Mouse (Mus musculus): ENCODE results near the gene Cmklr1.
A peak's percentile ranks its signal among the peaks of the same experiment; 100 is the strongest.

The Cmklr1 gene

DNA sequence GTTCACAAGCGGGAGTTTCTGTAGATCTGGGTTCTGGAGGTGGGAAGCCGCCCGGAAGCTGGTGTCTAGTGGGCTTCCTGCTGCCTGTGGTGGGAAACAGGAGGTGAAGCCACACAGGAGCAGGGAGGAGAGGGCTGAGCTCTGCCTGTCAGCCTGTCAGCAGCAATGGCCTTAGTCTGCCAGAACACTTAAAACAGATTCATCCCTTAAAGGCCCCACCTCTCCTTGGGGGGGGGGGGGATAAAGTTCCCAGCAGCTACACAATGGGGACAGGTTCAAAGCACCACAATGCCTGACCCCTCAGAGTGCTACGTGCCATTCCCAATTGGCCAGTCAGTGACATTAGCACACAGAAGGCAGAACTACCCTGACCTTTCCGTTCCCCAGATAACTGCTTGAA is 2.0 kb upstream of the Cmklr1 start:
- no peak for DNase-seq (ENCODE audit: low spot score)

DNA sequence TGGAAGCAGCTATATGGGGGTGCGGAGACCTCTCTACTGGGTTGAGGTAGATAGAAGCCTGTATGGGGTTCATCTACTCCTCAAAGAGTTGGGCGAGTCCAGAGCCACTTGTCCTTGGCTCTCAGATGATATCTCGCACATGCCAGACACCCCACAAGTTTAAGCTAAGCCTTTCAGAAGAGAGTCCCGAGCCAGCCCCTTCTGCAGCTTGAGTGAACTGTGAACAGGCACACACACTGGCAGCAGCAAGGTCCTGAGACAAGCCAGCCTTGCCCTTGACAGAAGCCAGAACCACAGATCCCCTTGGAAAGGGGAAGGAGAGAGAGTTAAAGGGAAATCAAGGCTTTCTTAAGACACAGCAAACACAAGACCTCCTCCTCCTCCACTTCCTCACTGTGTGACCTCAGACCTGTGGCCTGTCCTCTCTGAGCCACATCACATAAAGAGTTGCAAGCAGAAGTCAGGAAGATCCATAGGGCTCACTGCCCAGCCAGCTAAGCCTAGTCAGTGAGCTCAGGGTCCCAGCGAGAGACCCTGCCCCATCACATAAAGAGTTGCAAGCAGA is 1.5 kb downstream of the Cmklr1 start:
- no peak for DNase-seq (ENCODE audit: low spot score)

DNA sequence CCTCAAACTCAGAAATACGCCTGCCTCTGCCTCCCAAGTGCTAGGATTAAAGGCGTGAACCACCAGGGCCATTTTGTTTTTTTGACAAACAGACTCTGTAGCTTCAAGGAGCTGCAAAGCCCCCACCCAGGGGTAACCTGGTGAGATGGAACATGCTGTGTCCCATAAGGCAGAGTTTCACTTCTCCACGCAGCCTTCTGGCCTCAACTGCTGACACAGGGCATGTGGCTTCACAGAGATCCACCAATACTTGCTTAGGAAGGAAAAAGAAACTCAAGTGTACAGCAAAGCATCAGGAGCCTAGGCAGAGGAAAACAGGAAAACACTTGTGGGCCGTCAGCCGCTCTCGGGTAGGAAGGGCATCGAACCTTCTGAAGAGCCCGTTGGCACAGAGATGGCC is 3.1 kb downstream of the Cmklr1 start:
- no peak for DNase-seq (ENCODE audit: low spot score)

DNA sequence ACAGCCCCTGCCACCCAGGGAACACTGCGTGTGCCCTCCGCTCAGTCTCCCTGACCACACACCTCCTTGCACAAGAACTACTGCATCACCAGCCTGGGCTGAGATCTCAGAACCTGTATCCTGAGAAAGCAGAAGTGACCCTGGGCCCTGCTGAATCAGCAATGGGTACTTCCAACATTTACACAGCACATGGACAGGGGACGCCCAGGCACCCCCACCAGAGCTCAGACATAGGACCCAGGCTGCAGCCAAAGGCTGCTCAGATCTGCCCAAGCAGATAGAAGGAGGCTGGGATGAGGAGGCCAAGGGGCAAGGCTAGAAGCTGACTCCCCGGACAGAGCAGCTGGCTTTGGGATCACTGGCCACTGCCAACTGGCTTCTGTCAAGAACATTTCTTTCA is 5.7 kb downstream of the Cmklr1 start:
- DNase-seq (ENCODE audit: low spot score), result no peak

DNA sequence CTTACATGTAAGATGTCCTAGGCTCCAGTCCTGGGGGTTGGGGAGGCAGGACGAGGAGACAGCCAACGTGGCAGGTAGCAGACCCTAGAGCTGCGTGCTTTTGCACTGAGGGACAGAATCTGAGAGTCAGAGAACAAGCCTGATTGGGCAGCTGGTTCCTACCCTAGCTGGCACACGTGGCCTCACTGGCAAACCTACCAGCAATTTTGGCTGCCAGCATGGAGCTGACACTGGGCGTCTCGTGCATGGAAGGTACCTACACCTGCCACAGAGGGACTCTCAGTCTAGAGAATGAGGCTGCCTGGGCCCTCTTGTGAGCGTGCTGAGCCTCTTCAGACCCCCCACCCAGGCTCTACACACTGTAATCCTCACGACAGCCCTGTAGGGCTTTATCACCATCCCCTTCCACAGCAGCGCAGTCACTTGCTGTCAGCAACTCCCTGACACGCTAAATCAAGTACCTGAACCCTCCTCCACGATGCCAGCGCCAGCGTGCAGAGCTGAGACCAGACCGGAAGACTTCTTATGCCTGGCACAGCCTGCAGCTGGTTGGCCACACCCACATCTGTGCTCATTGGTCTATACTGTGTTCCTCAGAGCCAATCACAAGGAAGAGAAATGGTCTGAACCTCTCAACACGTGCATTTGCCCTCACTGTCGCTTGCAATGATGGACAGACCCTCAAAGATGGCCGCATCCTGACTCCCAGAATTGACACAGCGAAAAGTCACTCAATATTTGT is 6.9 kb downstream of the Cmklr1 start:
- no peak for DNase-seq (ENCODE audit: low spot score)

DNA sequence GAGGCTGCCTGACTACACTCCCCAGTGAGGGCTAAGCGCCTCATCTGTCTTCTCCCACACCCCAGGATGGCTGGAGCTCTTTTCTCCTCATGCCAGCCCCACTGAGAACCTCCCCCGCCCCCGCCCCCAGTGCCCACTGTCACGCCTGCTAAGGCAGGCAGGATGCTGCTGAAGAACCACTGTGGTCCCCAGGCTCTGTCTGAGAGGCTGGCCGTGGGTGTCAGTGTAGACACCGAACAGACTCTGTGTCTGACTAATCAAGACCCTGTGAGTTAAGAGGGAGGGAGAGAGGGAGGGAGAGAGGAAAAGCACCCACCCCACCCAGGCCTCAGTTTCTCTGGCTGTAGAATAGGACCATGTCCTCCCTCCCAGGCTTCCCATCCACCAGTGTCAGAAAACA is 9.2 kb downstream of the Cmklr1 start:
- no peak for DNase-seq (ENCODE audit: low spot score)

GRCm38 (mm10) chr5:113639126-113639525 is 11.1 kb downstream of the Cmklr1 start:
- no peak for DNase-seq (ENCODE audit: low spot score)

- DNase-seq (ENCODE audit: low spot score), result no peak
Measured at GRCm38 (mm10) chr5:113638055-113638454, 12.2 kb downstream of the Cmklr1 start.

GRCm38 (mm10) chr5:113637631-113638030 is 12.6 kb downstream of the Cmklr1 start:
- peak; percentile 31 for DNase-seq (ENCODE audit: low spot score)

DNA sequence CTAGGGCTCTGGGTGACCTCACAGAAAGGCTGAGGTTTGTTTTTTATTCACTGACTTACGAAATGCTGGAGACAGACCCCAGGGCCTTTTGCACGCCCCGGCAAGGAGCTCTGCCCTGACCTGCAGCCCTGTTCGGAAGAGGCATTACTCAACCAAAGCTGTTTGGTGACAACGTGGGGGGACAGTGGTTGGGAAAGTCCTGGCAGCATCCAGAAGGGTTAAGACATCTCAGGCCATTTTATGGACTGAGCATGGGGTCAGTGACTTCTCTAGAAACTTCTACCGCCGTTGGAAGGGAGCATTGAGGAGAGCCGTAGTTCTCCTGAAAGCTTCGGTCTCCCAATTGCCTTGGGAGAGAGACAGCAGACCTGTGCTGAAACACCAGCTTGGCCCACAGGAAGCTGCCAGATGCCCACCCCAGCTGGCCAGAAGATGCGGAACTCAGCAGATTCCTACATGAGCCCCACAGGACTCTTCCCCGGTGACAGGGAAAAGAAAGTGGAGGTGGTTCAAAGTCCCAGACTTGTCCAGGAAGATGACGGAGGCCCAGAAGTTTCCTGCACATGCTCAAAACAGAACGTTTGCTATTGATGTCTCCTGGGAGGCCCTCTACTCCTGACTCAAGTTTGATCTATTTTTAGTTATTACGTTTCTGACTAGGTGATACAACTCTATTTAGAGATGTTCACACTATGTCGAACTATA is 14.2 kb downstream of the Cmklr1 start:
- DNase-seq (ENCODE audit: low spot score), result no peak

GRCm38 (mm10) chr5:113634887-113635610 is 15.2 kb downstream of the Cmklr1 start:
- no peak for DNase-seq (ENCODE audit: low spot score)

DNA sequence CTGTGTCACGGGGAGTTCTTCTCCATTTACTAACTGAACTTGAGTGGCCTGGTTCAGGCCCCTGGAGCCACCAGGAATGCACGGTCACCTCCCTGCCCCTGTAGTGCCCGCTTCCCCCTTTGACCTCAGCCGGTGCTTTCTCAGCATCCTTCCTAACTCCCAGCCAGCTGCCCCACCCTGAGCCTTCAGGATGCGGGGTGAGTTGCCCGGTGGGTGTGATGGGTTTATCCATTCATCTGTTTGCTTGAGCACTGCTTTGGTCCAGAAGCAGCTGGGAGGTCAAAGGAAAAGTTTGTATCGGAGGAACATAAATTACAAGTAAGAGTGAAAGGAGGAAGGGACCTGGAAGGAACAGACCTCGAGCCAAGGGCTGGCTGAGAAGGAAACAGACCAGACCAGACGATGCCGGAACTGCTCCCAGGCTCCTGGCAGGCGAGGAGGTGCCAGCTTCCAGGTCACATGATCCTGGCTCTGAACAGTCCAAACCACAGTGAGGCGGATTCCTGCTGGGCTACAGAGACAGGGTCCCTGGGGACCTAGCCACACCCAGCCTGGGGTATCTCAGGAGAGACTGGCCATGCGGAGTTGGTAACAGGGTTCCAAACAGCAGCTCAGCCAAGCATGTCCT is 16.1 kb downstream of the Cmklr1 start:
- peak; percentile 76 for DNase-seq (ENCODE audit: low spot score)

GRCm38 (mm10) chr5:113633037-113633714 is 17.1 kb downstream of the Cmklr1 start:
- no peak for DNase-seq (ENCODE audit: low spot score)

GRCm38 (mm10) chr5:113630116-113630515 is 20.1 kb downstream of the Cmklr1 start:
- no peak for DNase-seq (ENCODE audit: low spot score)

- no peak for DNase-seq (ENCODE audit: low spot score)
Measured at GRCm38 (mm10) chr5:113629248-113629647, 21.0 kb downstream of the Cmklr1 start.

DNA sequence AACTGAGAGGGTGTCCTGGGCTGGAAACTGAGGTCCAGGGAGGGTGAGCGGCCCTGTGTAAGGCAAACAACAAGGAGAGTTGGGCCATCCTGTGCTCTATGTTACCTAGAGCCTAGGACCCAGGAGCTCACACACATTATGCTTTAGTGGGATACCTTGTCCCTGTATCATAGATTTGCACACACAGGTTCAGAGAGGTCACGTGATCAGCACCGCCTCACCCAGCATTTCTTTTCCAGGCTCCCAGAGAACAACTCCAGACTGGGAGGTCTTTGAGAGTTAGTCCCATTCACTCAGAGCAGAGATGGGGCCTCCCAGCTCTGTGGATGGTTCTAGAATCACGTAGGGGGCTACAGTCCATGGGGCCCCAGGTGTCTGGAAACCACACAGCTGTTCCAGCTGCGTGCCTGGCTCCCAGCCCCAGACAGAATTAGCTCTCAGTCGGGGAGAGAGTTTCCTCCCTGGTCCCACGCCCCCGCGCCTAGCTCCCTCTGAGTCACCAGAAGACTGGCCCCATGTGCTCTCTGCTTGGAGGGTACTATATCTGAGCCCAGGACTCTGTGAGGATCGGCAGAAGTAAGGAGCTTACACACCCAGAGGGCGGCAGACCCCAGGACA is 22.3 kb downstream of the Cmklr1 start:
- no peak for DNase-seq (ENCODE audit: low spot score)

DNA sequence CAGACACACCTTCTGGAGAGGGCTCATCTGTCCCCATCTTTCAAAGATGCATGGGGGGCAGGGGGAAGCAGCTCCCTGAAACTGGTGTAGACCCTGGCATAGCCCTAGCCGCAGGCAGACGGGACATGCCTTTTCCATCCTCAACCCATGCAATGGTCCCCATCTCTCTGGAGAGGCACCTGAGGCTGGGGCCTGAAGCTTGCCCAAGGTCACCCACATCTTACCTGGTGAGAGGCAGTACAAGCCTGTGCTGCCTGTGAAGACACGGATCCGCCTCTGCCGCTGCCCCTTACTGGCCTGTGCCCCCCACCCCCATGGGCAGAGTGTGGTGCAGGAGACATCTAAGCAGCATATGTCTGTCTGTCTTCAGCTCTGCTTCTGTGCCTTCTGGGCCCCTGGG is 23.2 kb downstream of the Cmklr1 start:
- no peak for DNase-seq (ENCODE audit: low spot score)

- peak; percentile 32 for DNase-seq (ENCODE audit: low spot score)
Measured at GRCm38 (mm10) chr5:113626352-113626751, 23.9 kb downstream of the Cmklr1 start.

DNA sequence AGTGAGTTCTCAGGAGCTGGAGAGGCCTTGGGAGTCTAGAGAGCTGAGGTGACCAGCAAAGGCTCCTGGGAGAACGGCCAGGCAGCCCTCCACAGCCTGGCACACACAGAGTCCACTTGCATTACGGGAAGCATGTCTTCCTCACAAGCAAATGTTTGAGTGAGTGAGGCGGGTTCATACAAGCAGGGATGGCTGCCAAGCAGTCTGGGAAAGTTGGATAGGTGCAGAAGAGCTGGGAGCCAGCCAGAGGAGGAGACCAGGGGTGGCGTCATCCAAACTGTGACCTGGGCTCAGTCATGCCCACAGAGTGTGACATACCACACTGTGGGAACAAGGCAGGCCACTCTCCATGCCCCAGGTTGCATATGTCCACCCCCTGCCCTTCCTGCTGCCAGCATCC is 25.2 kb downstream of the Cmklr1 start:
- no peak for DNase-seq (ENCODE audit: low spot score)

GRCm38 (mm10) chr5:113623052-113623451 is 27.2 kb downstream of the Cmklr1 start:
- DNase-seq (ENCODE audit: low spot score), result no peak

- DNase-seq (ENCODE audit: low spot score), result no peak
Measured at GRCm38 (mm10) chr5:113620999-113621398, 29.2 kb downstream of the Cmklr1 start.

Data from adipocyte (in vitro differentiated cells).